Mouse (Mus musculus): ENCODE measurements around the gene Plod1.

The Plod1 gene

GRCm38 (mm10) chr4:147936331-147936954, at the start of gene Plod1:
Gene Plod1 (minus strand): TSS chr4:147936767.
- peak; percentile 88 to 93 for DNase-seq

- peak; percentile 70 to 74 for DNase-seq
Observed at GRCm38 (mm10) chr4:147985205-147986132, 48.9 kb upstream of the Plod1 start, which contains the start of gene Nppb. Gene Nppb (plus strand): TSS chr4:147985788.

- DNase-seq = peak in 1 of 2 experiments; percentile 24
Observed at GRCm38 (mm10) chr4:147979441-147979860, 42.9 kb upstream of the Plod1 start.

- DNase-seq = no peak
Observed at GRCm38 (mm10) chr4:147978391-147978790, 41.8 kb upstream of the Plod1 start.

- no peak for DNase-seq
Observed at GRCm38 (mm10) chr4:147977726-147978125, 41.2 kb upstream of the Plod1 start.

GRCm38 (mm10) chr4:147976237-147976636, 39.7 kb upstream of the Plod1 start:
- DNase-seq = no peak

GRCm38 (mm10) chr4:147969337-147969736, 32.8 kb upstream of the Plod1 start:
- DNase-seq = no peak

- peak in 1 of 2 experiments; percentile 30 for DNase-seq
Observed at GRCm38 (mm10) chr4:147968816-147969215, 32.2 kb upstream of the Plod1 start.

- peak; percentile 66 to 85 for DNase-seq
Observed at GRCm38 (mm10) chr4:147965712-147966111, 29.1 kb upstream of the Plod1 start.

- DNase-seq = no peak
Observed at GRCm38 (mm10) chr4:147963623-147964022, 27.1 kb upstream of the Plod1 start.

- DNase-seq = peak in 1 of 2 experiments; percentile 30
Observed at GRCm38 (mm10) chr4:147962781-147963180, 26.2 kb upstream of the Plod1 start.

GRCm38 (mm10) chr4:147959881-147960831, 23.6 kb upstream of the Plod1 start:
- peak; percentile 78 to 90 for DNase-seq

- DNase-seq = peak; percentile 20 to 30
Observed at GRCm38 (mm10) chr4:147957141-147957540, 20.6 kb upstream of the Plod1 start.

GRCm38 (mm10) chr4:147953590-147953989, 17.0 kb upstream of the Plod1 start:
- DNase-seq = peak; percentile 34 to 68

- no peak for DNase-seq
Observed at GRCm38 (mm10) chr4:147947511-147947910, 10.9 kb upstream of the Plod1 start.

- DNase-seq = peak; percentile 62 to 86
Observed at GRCm38 (mm10) chr4:147943005-147943404, 6.4 kb upstream of the Plod1 start.

GRCm38 (mm10) chr4:147941045-147942020, 4.8 kb upstream of the Plod1 start:
- DNase-seq = peak; percentile 39 to 68

GRCm38 (mm10) chr4:147940576-147941044, 4.0 kb upstream of the Plod1 start, which contains the start of gene 2510039O18Rik:
Gene 2510039O18Rik (plus strand): TSS chr4:147940895.
- DNase-seq = peak; percentile 94 to 96

GRCm38 (mm10) chr4:147940111-147940510, 3.5 kb upstream of the Plod1 start:
- DNase-seq = peak in 1 of 2 experiments; percentile 17

- peak; percentile 54 to 82 for DNase-seq
Observed at GRCm38 (mm10) chr4:147938148-147939096, 1.9 kb upstream of the Plod1 start.
